Mouse (Mus musculus) heart, adult 11 months (tissue): ENCODE measurements around the gene Acap3.

Experiments
- DNase-seq: peaks from one replicate; pipeline ENCODE4 v3.0.0; 2022

The Acap3 gene

GRCm38 (mm10) chr4:155887674-155888073 is 3.9 kb upstream of the Acap3 start:
- peak; percentile 84 for DNase-seq

DNA sequence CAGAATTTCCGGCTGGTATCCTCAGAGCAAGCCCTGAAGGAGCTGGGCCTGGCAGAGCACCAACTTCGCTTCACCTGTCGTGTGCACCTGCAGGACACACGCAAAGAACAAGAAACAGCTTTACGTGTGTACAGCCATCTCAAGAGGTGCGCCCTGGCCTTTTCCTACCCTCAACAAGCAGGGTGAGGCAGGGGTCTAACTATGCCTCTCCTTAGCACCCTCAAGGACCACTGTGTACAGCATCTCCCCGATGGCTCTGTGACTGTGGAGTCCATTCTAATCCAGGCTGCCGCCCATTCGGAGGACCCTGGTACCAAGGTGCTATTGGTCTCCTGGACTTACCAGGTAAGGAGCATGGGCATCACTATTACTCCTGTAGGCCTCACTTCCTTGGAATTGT is 3.4 kb upstream of the Acap3 start:
- DNase-seq, result peak; percentile 72

- DNase-seq, result peak; percentile 91
Observed at GRCm38 (mm10) chr4:155889316-155889715, 2.3 kb upstream of the Acap3 start.

GRCm38 (mm10) chr4:155891011-155891471 is 581 bp upstream of the Acap3 start:
- no peak for DNase-seq

- DNase-seq, result peak; percentile 99
Observed at GRCm38 (mm10) chr4:155892017-155892416, 395 bp downstream of the Acap3 start.

DNA sequence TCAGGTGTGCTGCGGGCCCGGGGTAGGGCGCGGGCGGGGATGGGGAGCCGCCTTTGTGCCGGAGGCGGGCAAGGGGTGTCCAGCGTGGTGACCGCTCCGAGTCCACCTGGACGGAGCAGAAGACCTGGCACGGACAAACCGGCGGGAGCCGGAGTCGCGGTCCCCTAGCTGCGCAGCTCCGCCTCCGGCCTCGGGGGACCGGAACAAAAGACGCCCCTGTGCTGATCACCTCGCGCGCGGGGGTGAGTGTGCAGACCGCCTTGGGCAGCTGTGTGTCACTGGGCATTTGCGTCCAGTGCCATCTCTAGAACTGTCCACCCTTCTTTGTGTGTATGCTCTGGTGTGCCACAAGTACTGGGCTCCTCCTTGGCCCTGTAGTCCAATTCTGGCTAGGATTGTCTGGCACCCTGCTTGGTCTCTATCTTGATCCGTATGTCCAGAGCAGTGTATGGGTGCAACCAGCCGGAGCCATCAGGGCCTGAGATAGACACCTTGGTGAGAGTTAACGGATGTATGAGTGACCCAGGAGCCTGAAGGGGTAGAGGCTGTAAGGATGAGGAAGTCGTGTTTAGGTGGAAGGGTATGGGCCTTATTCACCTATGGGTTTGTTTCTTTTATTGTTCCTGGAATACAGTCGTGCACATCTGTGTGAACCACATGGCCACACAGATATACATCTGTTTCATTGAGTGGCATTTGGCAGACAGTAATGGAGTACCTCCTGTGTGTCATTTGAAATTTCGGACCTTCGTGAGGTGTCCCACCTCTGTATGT is 1.0 kb downstream of the Acap3 start:
- DNase-seq, result no peak

- peak; percentile 91 for DNase-seq
Observed at GRCm38 (mm10) chr4:155893212-155893690, 1.6 kb downstream of the Acap3 start.

GRCm38 (mm10) chr4:155894311-155894881 is 2.8 kb downstream of the Acap3 start:
- DNase-seq, result peak; percentile 99

GRCm38 (mm10) chr4:155895216-155895615 is 3.6 kb downstream of the Acap3 start:
- DNase-seq, result peak; percentile 98

DNA sequence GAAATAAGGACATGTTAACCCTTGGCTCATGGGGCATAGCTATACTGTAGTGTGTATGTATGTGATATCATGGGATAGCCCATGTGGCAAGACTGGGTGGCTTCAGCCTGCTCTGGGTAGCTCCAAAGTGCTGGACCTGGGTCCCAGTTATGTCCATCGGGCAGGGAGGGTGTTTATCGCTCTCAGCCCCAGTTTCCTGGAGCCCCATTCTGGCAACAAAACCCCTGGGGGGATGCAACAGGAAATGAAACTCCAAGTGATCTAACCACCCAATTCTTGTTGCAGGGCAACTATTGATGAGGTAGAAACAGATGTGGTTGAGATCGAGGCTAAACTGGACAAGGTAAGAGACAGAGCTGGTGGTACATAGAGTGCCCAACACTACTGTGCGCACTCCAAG is 4.2 kb downstream of the Acap3 start:
- peak; percentile 91 for DNase-seq

DNA sequence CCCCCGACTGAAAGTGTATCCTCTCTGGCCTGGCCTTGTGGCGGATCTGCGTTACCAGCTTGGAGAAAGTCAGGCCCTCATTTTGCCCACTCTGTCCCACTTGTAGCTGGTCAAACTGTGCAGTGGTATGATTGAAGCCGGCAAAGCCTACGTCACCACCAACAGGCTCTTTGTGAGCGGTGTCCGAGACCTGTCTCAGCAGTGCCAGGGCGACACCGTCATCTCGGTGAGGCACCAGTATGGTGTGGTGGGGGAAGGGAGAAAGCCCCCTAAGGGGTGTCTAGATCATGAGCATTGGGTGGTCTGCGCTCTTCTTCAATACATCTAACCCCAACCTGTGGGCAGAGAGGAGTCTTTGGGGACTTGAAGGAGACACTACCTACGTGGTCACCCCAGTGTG is 4.8 kb downstream of the Acap3 start:
- DNase-seq, result peak; percentile 92

- DNase-seq, result peak; percentile 62
Observed at GRCm38 (mm10) chr4:155898318-155898717, 6.7 kb downstream of the Acap3 start.

DNA sequence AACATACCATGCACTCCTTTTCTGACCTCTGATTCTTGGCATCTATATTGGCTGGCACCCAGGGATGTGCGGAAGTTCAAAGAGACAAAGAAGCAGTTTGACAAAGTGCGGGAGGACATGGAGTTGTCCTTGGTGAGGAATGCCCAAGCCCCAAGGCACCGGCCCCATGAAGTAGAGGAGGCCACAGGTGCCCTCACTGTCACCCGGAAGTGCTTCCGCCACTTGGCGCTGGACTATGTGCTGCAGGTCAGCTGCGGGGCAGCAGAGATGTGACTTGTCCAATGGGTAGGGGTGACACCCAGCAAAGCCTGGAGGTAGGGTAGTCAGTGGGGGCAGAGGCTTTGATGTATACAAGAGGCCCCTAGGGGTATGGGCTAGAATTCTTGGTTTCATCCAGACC is 7.7 kb downstream of the Acap3 start:
- peak; percentile 87 for DNase-seq

- DNase-seq, result peak; percentile 95
Observed at GRCm38 (mm10) chr4:155901205-155901604, 9.6 kb downstream of the Acap3 start.

- peak; percentile 88 for DNase-seq
Observed at GRCm38 (mm10) chr4:155903246-155903645, 11.6 kb downstream of the Acap3 start.

GRCm38 (mm10) chr4:155904318-155905102 is 12.9 kb downstream of the Acap3 start:
- DNase-seq, result peak; percentile 85

- peak; percentile 81 for DNase-seq
Observed at GRCm38 (mm10) chr4:155905634-155906033, 14.0 kb downstream of the Acap3 start.

GRCm38 (mm10) chr4:155906125-155906524 is 14.5 kb downstream of the Acap3 start:
- DNase-seq, result no peak

GRCm38 (mm10) chr4:155907003-155907402 is 15.4 kb downstream of the Acap3 start:
- DNase-seq, result peak; percentile 80

- DNase-seq, result peak; percentile 78
Observed at GRCm38 (mm10) chr4:155908281-155908680, 16.7 kb downstream of the Acap3 start.

GRCm38 (mm10) chr4:155908751-155909150 is 17.1 kb downstream of the Acap3 start:
- peak; percentile 82 for DNase-seq

- no peak for DNase-seq
Observed at GRCm38 (mm10) chr4:155932031-155932430, 40.4 kb downstream of the Acap3 start.

DNA sequence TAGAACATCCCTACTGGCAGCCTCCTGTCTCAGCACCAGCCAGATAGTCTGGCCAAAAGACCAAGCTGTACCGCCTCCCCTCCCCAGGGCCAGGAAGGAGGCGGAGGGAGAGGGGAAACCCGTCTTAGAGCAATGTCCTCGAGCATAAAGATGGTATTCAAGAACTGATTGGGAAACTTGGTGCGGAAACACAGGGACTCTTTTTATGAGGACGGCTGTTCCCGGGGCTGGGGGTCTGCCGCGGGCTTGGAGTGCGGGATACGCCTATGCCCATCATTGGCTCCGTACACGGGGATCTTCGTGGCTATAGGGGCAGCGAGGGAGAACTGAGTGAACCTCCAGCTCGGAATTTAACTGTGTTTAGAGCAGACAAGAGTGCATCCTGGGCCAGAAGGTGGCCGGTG is 51.4 kb downstream of the Acap3 start:
- peak; percentile 96 for DNase-seq
